Mouse (Mus musculus) erythroblast, embryonic 14.5 days (primary cell): Measurements from ENCODE around the gene Gpr62.

Experiments
- GATA1 ChIP-seq: IDR thresholded peaks from 2 replicates; pipeline ENCODE4 v1.6.1; 2012; ENCODE audit warnings: low read length, inconsistent platforms, mixed read lengths
- TAL1 ChIP-seq: IDR thresholded peaks from 3 replicates; pipeline ENCODE4 v1.6.1; 2012; ENCODE audit warnings: low read length, inconsistent platforms, mixed read lengths

DNA sequence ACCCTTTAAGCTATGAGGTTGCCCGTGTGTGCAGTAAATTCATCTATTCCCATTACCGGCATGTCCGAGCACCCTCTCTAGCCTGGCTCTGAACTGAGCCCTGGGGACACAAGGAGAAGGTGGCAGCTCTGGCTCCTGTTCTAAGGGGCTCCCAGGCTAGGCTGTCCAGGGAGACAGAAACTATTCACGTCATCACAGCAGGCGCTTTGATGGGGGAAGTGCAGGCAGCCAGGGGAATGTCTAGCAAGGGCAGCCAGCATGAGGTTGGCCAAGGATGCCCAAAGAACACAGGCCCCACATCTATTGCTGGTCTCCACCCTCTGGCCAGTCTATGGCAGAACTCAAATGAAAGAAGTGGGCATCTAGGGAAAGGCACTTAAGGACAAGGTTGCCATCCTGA, 7.8 kb downstream of the Gpr62 start:
- no peak for TF ChIP-seq TAL1
- no peak for TF ChIP-seq GATA1
